Mouse (Mus musculus): ENCODE measurements around the gene Lamtor2.

Gene Lamtor2

DNA sequence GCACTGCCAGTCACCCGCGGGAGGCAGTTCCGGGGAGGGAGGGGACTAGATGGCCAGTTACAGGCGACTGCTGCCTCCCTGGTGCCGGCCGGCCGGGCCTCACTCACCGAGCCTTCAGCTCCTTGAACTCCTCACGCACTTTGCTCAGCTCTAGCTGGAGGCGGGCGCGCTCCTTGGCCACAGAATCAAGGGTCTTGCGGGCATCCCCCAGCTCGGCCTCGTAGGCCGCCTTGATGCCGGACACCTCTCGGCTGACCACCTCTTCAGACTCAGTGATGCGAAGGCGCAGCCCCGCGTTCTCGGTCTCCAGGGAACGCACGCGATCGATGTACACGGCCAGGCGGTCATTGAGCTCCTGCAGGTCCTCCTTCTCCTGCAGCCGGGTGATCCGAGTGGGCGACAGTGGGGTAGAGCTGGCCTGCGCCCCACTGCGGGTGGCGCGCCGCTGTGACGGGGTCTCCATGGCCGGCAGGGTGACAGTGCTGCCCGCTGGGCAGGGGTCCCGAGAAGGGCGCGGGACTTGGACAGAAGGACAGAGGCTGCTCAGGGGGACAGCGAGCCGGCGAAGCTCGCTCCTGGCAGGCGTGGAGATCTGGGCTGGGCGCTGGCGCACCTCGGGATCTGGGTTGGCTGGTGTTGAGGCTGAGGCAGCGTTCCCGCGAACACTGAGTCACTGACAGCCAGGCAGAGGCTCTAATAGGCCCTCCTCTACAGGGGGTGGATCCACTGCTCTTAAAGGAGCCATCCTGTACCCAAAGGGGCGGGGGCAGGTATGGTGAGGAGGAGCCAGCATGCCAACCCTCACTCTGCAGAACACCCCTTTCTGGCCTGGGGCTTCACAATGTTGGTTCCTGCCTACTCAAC lies 50.0 kb downstream of the Lamtor2 start:
- peak; percentile 94 to 96 for DNase-seq

DNA sequence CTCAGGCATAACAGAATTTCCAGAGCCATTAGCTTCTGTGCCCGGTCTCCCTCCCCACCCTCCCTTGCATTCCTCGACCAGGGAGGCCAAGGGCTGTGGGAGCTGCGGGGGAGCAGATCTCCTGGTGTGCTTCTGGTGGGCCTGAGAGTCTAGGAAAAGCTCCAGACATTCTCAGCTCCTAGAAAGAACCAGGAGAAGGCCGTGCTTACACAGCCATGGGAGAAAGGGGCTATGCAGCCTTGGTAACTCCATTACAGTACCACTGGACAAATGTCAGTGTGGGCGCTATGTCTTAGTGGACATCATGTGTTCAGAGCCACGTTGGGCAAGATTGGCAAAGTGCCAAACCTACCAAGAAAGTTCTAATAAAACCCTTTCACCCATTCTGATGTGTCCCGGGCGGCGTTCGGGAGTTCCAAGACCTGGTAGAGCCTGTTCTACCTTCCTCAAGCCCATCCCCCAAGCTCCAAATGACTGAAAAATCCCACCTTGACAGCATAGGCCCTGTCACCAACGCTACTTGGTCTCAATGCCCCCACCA lies 50.8 kb downstream of the Lamtor2 start:
- peak; percentile 47 to 50 for DNase-seq

DNA sequence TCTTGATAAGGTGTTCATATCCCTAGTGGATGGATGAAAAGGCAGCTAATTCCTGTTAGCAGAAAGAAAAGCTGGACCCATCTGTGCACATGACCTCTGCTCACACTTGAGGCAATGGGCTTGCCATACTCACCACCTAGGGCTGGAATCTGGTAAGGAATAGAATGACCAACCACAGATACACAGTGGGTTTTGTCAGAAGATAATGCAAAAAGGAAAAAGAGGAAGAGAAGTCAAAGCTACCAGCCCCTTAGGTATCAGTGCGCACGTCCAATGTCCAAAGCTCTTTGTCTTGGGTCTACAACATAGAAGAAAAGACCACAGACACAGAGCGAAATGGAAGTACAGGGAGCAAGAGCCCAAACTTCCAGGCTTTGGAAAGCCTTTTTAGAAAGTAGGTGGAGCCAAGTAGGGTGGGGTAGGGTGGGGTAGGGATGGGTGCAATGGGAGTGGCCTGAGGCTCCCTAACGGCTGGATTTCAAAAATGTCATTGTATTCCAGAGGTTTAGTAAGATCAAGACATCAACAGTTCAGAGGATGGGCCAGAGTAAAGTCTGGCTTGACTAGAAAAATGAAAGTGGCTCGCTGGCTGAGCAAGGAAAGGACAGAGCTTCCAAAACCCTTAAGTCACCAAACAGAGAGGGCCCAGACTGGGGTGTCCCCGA lies 51.4 kb downstream of the Lamtor2 start:
- DNase-seq: no peak

DNA sequence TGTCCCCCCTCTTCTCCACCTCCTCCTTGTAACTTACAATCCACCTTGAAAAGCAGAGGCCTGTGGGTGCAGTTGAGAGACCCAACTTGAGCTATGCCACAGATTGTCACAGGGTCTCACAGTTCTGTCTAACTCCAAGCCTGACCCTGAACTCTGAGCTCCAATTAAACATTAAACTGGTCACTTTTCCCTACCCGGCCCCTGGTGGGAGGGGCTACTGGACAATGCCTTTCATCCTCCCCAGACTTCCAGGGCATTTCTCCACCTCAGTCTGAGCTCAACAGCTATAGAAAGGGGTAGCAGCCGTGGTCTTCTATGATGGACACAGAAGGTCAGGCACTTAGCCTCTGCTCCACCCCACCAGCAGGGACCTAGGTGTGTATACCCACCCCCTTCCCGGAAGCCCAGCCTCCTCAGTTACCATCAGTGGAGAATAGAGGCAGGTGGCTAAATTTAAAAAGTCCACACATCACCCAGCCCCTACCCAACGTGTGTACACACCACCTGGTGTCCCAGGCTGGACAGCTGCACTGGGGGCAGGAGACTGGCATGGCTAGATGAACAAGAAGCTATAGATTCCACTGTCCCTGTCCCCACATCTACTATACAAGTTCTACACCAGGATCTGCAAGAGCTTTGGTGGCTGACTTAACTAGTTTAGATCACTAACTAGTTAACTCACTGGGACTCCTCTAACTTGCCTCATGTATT lies 52.1 kb downstream of the Lamtor2 start:
- DNase-seq: peak; percentile 76 to 79

DNA sequence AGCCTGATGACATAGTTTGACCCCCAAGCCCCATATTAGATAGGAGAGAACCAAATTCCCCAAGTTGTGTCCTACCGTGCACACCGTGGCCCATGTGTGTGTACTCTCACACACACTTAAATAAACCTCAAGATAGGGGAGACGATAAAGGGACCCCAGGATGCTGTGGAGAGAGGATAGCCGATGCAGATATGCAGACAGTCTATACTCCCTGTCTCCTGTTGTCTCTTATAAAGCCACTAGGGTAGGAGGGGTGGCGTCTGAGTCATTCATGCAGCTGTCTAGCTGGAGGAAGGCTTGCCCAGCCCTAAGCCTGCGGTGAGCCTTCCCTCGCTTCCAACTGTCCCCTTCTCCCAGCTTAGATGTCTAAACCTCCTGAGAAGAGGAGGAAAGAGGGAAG lies 52.8 kb downstream of the Lamtor2 start:
- no peak for DNase-seq
